Mouse (Mus musculus) kidney, adult 2 months (tissue): Measurements from ENCODE around the gene Ndufa4l2.

Experiments used
- CTCF ChIP-seq: fragments of 200-500 bp; conservative IDR thresholded peaks from 2 replicates; pipeline ENCODE4 v1.5.1; 2011; ENCODE audit warnings: low read depth, mild to moderate bottlenecking, control low read depth, low read length, moderate library complexity, mixed read lengths; ENCODE audit not compliant: insufficient read depth, insufficient read length
- POLR2A ChIP-seq: fragments of 200-500 bp; IDR thresholded peaks from one replicate; pipeline ENCODE4 v1.6.1; 2011; ENCODE audit warnings: low read depth, low read length, control low read depth

- TF ChIP-seq CTCF: peak; percentile 43
- TF ChIP-seq POLR2A: no peak
Observed at GRCm38 (mm10) chr10:127526681-127527080, 11.9 kb downstream of the Ndufa4l2 start.
